ENCODE assay signal across 8 mouse cellular contexts in genomic region chr4:45771619-45772018, GRCm38 (mm10). TPM values are rescaled to one million over a fixed set of nuclear protein-coding genes. Genes with fewer than 3 reads are reported as not detected.
DNase-seq lines count a peak whose midpoint lies in the region; ATAC-seq and TF ChIP-seq lines count a peak whose summit lies in the region.

No protein-coding gene starts in this region.

- H3K27me3 ChIP-seq in MEL (ENCODE audit: control insufficient read depth in 1 of 2, insufficient read depth in 2 of 2, low read length in 2 of 2), result peaks cover 0 to 4% of the 10 kb centered on the region in 2 experiments; a peak in 2 of 4 replicates
- H3K27me3 ChIP-seq in midbrain, embryonic 12.5 days, result peaks cover 77% of the 10 kb centered on the region
- no peaks in the 10 kb centered on the region for H3K27me3 ChIP-seq in testis, adult 2 months (ENCODE audit: control insufficient read depth, insufficient read depth, low read length)

- H3K36me3 ChIP-seq in MEL (ENCODE audit: control insufficient read depth in 1 of 2, insufficient read depth in 2 of 2, low read length in 2 of 2), result no peaks in the 10 kb centered on the region
- H3K36me3 ChIP-seq in midbrain, embryonic 12.5 days, result no peaks in the 10 kb centered on the region
- no peaks in the 10 kb centered on the region for H3K36me3 ChIP-seq in testis, adult 2 months (ENCODE audit: control insufficient read depth, insufficient read depth, low read length)

- no peak for TF ChIP-seq EP300 in MEL (IDR thresholded peaks at IDR 0.05; ENCODE audit: low read depth in 1 of 2, low read length in 2 of 2)

- 0 out of 2 replicates have a peak, but pooled peaks have one; percentile 44 for ATAC-seq in frontal cortex, adult (ENCODE audit: low TSS enrichment)
- peak; percentile 64; the same call in 1 of the 2 replicates for ATAC-seq in midbrain, embryonic 12.5 days (ENCODE audit: low FRiP score, low read depth)

- no peak for TF ChIP-seq POLR2A in MEL (IDR thresholded peaks at IDR 0.05; ENCODE audit: control insufficient read depth in 1 of 2, insufficient read depth in 1 of 2, low read depth in 1 of 2, low read length in 2 of 2, poor library complexity in 1 of 2)
- no peak for TF ChIP-seq POLR2A in testis, adult 2 months (IDR thresholded peaks at IDR 0.05; ENCODE audit: control insufficient read depth, low read depth, low read length)

- no peaks in the 10 kb centered on the region for H3K9me3 ChIP-seq in MEL (replicated peaks; ENCODE audit: insufficient read depth, low read length)
- no peaks in the 10 kb centered on the region for H3K9me3 ChIP-seq in midbrain, embryonic 12.5 days

- no peak overlapping the region for H3K27ac ChIP-seq in gastrocnemius, adult 2 months
- H3K27ac ChIP-seq in MEL (ENCODE audit: control insufficient read depth, low read depth, low read length), result no peak overlapping the region
- 0 out of 2 replicates have a peak overlapping the region, but pooled peaks have one; percentile 10 for H3K27ac ChIP-seq in midbrain, embryonic 12.5 days (replicated peaks)
- H3K27ac ChIP-seq in testis, adult 2 months (ENCODE audit: control insufficient read depth, insufficient read depth, low read depth, low read length), result no peak overlapping the region

- peak overlapping the region; percentile 25; the same call in 1 of the 2 replicates for H3K4me2 ChIP-seq in midbrain, embryonic 12.5 days (replicated peaks)

- peak; percentile 78 for TF ChIP-seq RAD21 in MEL (IDR thresholded peaks at IDR 0.05; ENCODE audit: low read depth, low read length)

- intact Hi-C loops in gastrocnemius, adult 2 months (cut with DNase I), result loop anchor here (5.0 kb wide), 1 partner anchor 354 kb away; no protein-coding TSS in a partner anchor

- no peak overlapping the region for H3K9ac ChIP-seq in MEL (ENCODE audit: control insufficient read depth, low read depth, low read length, poor library complexity, severe bottlenecking)
- H3K9ac ChIP-seq in midbrain, embryonic 12.5 days (replicated peaks), result no peak overlapping the region

- no peak for DNase-seq in gastrocnemius, adult 2 months
- DNase-seq in gastrocnemius, adult 8-10 months (ENCODE audit: low spot score in 2 of 2), result no peak
- DNase-seq in MEL (ENCODE audit: low read depth, low spot score), result peak; percentile 60
- DNase-seq in cerebellum, adult 9-10 months, result peak; percentile 54
- DNase-seq in kidney, postnatal 36 days, result peak; percentile 23 to 70

- H3K4me1 ChIP-seq in MEL (ENCODE audit: control insufficient read depth in 1 of 2, insufficient read depth in 2 of 2, low read length in 2 of 2), result no peaks in the 10 kb centered on the region
- peaks cover 51% of the 10 kb centered on the region for H3K4me1 ChIP-seq in midbrain, embryonic 12.5 days
- H3K4me1 ChIP-seq in testis, adult 2 months (ENCODE audit: control insufficient read depth, insufficient read depth, low read length), result no peaks in the 10 kb centered on the region

- WGBS in midbrain, embryonic 12.5 days, result 5% methylated on average over 5 of the region's 5 CpGs

- H3K79me2 ChIP-seq in MEL (ENCODE audit: control insufficient read depth, insufficient read depth, low read length, poor library complexity), result no peaks in the 10 kb centered on the region

- no peak overlapping the region for H3K4me3 ChIP-seq in gastrocnemius, adult 2 months
- no peak overlapping the region for H3K4me3 ChIP-seq in MEL (ENCODE audit: control insufficient read depth in 1 of 2, insufficient read depth in 1 of 2, low read depth in 2 of 2, low read length in 2 of 2)
- H3K4me3 ChIP-seq in midbrain, embryonic 12.5 days, result no peak overlapping the region
- no peak overlapping the region for H3K4me3 ChIP-seq in testis, adult 2 months (ENCODE audit: control insufficient read depth, low read depth, low read length)

- TF ChIP-seq CTCF in gastrocnemius, adult 2 months (IDR thresholded peaks at IDR 0.05), result peak; percentile 63
- TF ChIP-seq CTCF in MEL (IDR thresholded peaks at IDR 0.05 in 2 of 3, conservative IDR thresholded peaks at IDR 0.05 in 1 of 3; ENCODE audit: control insufficient read depth in 1 of 3, insufficient read depth in 1 of 3, low read depth in 2 of 3, low read length in 3 of 3, poor library complexity in 1 of 3, severe bottlenecking in 1 of 3), result peak; percentile 52 to 78 (median 76)
- TF ChIP-seq CTCF in testis, adult 2 months (IDR thresholded peaks at IDR 0.05; ENCODE audit: control insufficient read depth, insufficient read depth, insufficient replicate concordance, low read depth, low read length), result peak; percentile 40; the same call in 1 of the 2 replicates

TF ChIP-seq in MEL, 35 proteins besides CTCF, POLR2A, EP300 and RAD21:
- peak; percentile 77 for TF ChIP-seq SMC3 (IDR thresholded peaks at IDR 0.05; ENCODE audit: low read depth, low read length)
- no peak for TF ChIP-seq GATA1 (IDR thresholded peaks at IDR 0.05; ENCODE audit: low read depth, low read length)
- no peak for TF ChIP-seq E2F4 (IDR thresholded peaks at IDR 0.05; ENCODE audit: borderline replicate concordance, low read depth, low read length)
- peak; percentile 59 for TF ChIP-seq ZC3H11A (IDR thresholded peaks at IDR 0.05; ENCODE audit: low read depth, low read length)
- TF ChIP-seq ETS1 (IDR thresholded peaks at IDR 0.05; ENCODE audit: low read depth, low read length), result no peak
- TF ChIP-seq NELFE (IDR thresholded peaks at IDR 0.05; ENCODE audit: low read depth, low read length), result no peak

RNA-seq across cellular contexts. Expression of gene Aldh1b1, which starts 27.2 kb away (rescaled TPM):
- under 1 TPM; 0.23 to 0.95 TPM for total RNA-seq in gastrocnemius, adult 2 months (2021)
- total RNA-seq in gastrocnemius, adult 8-10 months (2022), result under 1 TPM; 0.27 to 0.81 (median 0.37) TPM
- 1.9 and 2.0 TPM in 2 replicates for total RNA-seq in MEL (2012; rRNA removed)
- polyA plus RNA-seq in MEL (2012; ENCODE audit: insufficient read depth in 1 of 2, insufficient read length in 2 of 2, low read depth in 1 of 2, low replicate concordance in 2 of 2, missing spikeins in 1 of 2), result 1 to 10 TPM in 1 of 2 experiments, not detected in 1; 2.1 TPM
- 8.6 and 9.0 TPM in 2 replicates for polyA plus RNA-seq in midbrain, embryonic 12.5 days (2016; fragmentation: Nextera tagmentation; extraction: Ambion mirVana)
- polyA plus RNA-seq in testis, adult 2 months (2012; rRNA removed), result 8.7 and 9.8 TPM in 2 replicates

RNA-seq across cellular contexts. Expression of gene Igfbpl1, which starts 55.1 kb away (rescaled TPM):
- not detected for total RNA-seq in gastrocnemius, adult 2 months (2021)
- not detected for total RNA-seq in gastrocnemius, adult 8-10 months (2022)
- not detected in 2 replicates for total RNA-seq in MEL (2012; rRNA removed)
- not detected for polyA plus RNA-seq in MEL (2012; ENCODE audit: insufficient read depth in 1 of 2, insufficient read length in 2 of 2, low read depth in 1 of 2, low replicate concordance in 2 of 2, missing spikeins in 1 of 2)
- polyA plus RNA-seq in midbrain, embryonic 12.5 days (2016; fragmentation: Nextera tagmentation; extraction: Ambion mirVana), result 63.3 and 69.5 TPM in 2 replicates
- 0.24 and 0.25 TPM in 2 replicates for polyA plus RNA-seq in testis, adult 2 months (2012; rRNA removed)

Comparison
In these comparisons a context has a peak if more than half of its experiments do, and no peak if none do; other contexts are left out.
1. DNase-seq: peak in MEL (single experiment), cerebellum, adult 9-10 months (single experiment) and kidney, postnatal 36 days (2 of 2); none in gastrocnemius, adult 2 months (single experiment) and gastrocnemius, adult 8-10 months (0 of 2).
2. Peak in every context shown above with its lines, with median percentiles within 50 percentile points of each other: CTCF ChIP-seq.